Mouse (Mus musculus) skeletal muscle tissue, postnatal 0 days (tissue): Measurements from ENCODE around the gene D430019H16Rik. TPM values are rescaled to one million over a fixed set of nuclear protein-coding genes. Genes with fewer than 3 reads are reported as not detected.

Experiments
- polyA plus RNA-seq: library from polyadenylated mRNA; unstranded; fragments of >200 nt; fragmentation: Nextera tagmentation; extraction: Ambion mirVana; gene quantifications from 2 replicates; pipeline ENCODE4 v1.2.1, GENCODE M21; 2015

The D430019H16Rik gene
- polyA plus RNA-seq = 0.29 and 0.35 TPM in 2 replicates

GRCm38 (mm10) chr12:105453670-105454257 lies at the start of gene D430019H16Rik:
TSS of gene D430019H16Rik (plus strand) at chr12:105453856.

Other genes with a start within 250 kb of the D430019H16Rik start
- gene Tcl1, start 231.1 kb upstream of the D430019H16Rik start, polyA plus RNA-seq = not detected in 2 replicates
- not detected in 2 replicates for gene Tunar, start 120.0 kb upstream of the D430019H16Rik start, polyA plus RNA-seq
- gene Bdkrb2, start 109.4 kb downstream of the D430019H16Rik start, polyA plus RNA-seq = 2.2 and 2.4 TPM in 2 replicates
- 0.10 and 0.22 TPM in 2 replicates for gene Bdkrb1, start 149.2 kb downstream of the D430019H16Rik start, polyA plus RNA-seq
- gene Gskip, start 231.0 kb downstream of the D430019H16Rik start, polyA plus RNA-seq = 15.4 and 17.6 TPM in 2 replicates
- gene Atg2b, start 231.4 kb downstream of the D430019H16Rik start, polyA plus RNA-seq = 5.3 and 5.5 TPM in 2 replicates